Mouse (Mus musculus): Measurements from ENCODE around the gene Trp53tg5. TPM values are rescaled to one million over a fixed set of nuclear protein-coding genes. Genes with fewer than 3 reads are reported as not detected.

Trp53tg5 gene
- polyA plus RNA-seq, 1 experiment = not detected

- DNase-seq (ENCODE audit: low read depth, low spot score) = no peak
- 3% methylated on average over 21 of the region's 21 CpGs for WGBS
Observed at GRCm38 (mm10) chr2:164497691-164498268, 24.3 kb upstream of the Trp53tg5 start.

GRCm38 (mm10) chr2:164496847-164497690 lies 23.5 kb upstream of the Trp53tg5 start, which contains the start of gene Pigt:
Pigt (plus strand) TSS chr2:164497520.
- DNase-seq (ENCODE audit: low read depth, low spot score) = peak; percentile 59
- 4% methylated on average over 43 of the region's 43 CpGs for WGBS

- 24% methylated on average over 1 of the region's 1 CpGs for WGBS
Observed at GRCm38 (mm10) chr2:164496331-164496730, 22.8 kb upstream of the Trp53tg5 start.

GRCm38 (mm10) chr2:164494126-164494525 lies 20.6 kb upstream of the Trp53tg5 start:
- WGBS = 59% methylated on average over 2 of the region's 2 CpGs
- DNase-seq (ENCODE audit: low read depth, low spot score) = no peak

More at GRCm38 (mm10) chr2:164496331-164496730, 22.8 kb upstream of the Trp53tg5 start:
- DNase-seq (ENCODE audit: low read depth, low spot score) = no peak

GRCm38 (mm10) chr2:164487812-164488211 lies 14.3 kb upstream of the Trp53tg5 start:
- DNase-seq (ENCODE audit: low read depth, low spot score) = no peak
- WGBS = 76% methylated on average over 9 of the region's 9 CpGs

- WGBS = 5% methylated on average over 11 of the region's 11 CpGs
- no peak for DNase-seq (ENCODE audit: low read depth, low spot score)
Observed at GRCm38 (mm10) chr2:164487115-164487527, 13.6 kb upstream of the Trp53tg5 start.

- WGBS = under 1% methylated on average over 88 of the region's 90 CpGs
- no peak for DNase-seq (ENCODE audit: low read depth, low spot score)
Observed at GRCm38 (mm10) chr2:164486258-164487114, 13.0 kb upstream of the Trp53tg5 start.

GRCm38 (mm10) chr2:164485681-164486257 lies 12.2 kb upstream of the Trp53tg5 start, which contains the start of gene Dbndd2:
Dbndd2 (plus strand) TSS chr2:164486106.
- 3% methylated on average over 26 of the region's 26 CpGs for WGBS

GRCm38 (mm10) chr2:164470254-164470653 lies 3.3 kb downstream of the Trp53tg5 start:
- DNase-seq (ENCODE audit: low read depth, low spot score) = no peak
- 28% methylated on average over 10 of the region's 10 CpGs for WGBS

More at GRCm38 (mm10) chr2:164485681-164486257, 12.2 kb upstream of the Trp53tg5 start, which contains the start of gene Dbndd2:
- no peak for DNase-seq (ENCODE audit: low read depth, low spot score)

GRCm38 (mm10) chr2:164466787-164467186 lies 6.7 kb downstream of the Trp53tg5 start:
- DNase-seq (ENCODE audit: low read depth, low spot score) = no peak
- 72% methylated on average over 5 of the region's 5 CpGs for WGBS

GRCm38 (mm10) chr2:164465161-164465560 lies 8.4 kb downstream of the Trp53tg5 start:
- DNase-seq (ENCODE audit: low read depth, low spot score) = no peak

- DNase-seq (ENCODE audit: low read depth, low spot score) = no peak
- WGBS = under 1% methylated on average over 78 of the region's 79 CpGs
Observed at GRCm38 (mm10) chr2:164460745-164461551, 12.6 kb downstream of the Trp53tg5 start, which contains the start of gene Gm20458. Gm20458 (plus strand) TSS chr2:164460967.

GRCm38 (mm10) chr2:164458535-164458934 lies 15.0 kb downstream of the Trp53tg5 start:
- DNase-seq (ENCODE audit: low read depth, low spot score) = no peak

GRCm38 (mm10) chr2:164457942-164458341 lies 15.6 kb downstream of the Trp53tg5 start:
- 25% methylated on average over 7 of the region's 7 CpGs for WGBS
- no peak for DNase-seq (ENCODE audit: low read depth, low spot score)

More at GRCm38 (mm10) chr2:164458535-164458934, 15.0 kb downstream of the Trp53tg5 start:
- 20% methylated on average over 8 of the region's 8 CpGs for WGBS

GRCm38 (mm10) chr2:164456864-164457300 lies 16.6 kb downstream of the Trp53tg5 start, which contains the start of gene Sys1:
Sys1 (plus strand) TSS chr2:164456964.
- 5% methylated on average over 7 of the region's 7 CpGs for WGBS
- no peak for DNase-seq (ENCODE audit: low read depth, low spot score)

GRCm38 (mm10) chr2:164456413-164456812 lies 17.1 kb downstream of the Trp53tg5 start:
- 38% methylated on average over 1 of the region's 1 CpGs for WGBS
- no peak for DNase-seq (ENCODE audit: low read depth, low spot score)

- WGBS = 48% methylated on average over 6 of the region's 6 CpGs
Observed at GRCm38 (mm10) chr2:164455421-164456190, 17.9 kb downstream of the Trp53tg5 start.

GRCm38 (mm10) chr2:164454846-164455245 lies 18.7 kb downstream of the Trp53tg5 start:
- WGBS = 14% methylated on average over 10 of the region's 10 CpGs
- no peak for DNase-seq (ENCODE audit: low read depth, low spot score)

More at GRCm38 (mm10) chr2:164455421-164456190, 17.9 kb downstream of the Trp53tg5 start:
- DNase-seq (ENCODE audit: low read depth, low spot score) = no peak

Data from large intestine, adult 2 months (tissue).